Comparison of ENCODE assay signal across 8 mouse cellular contexts in the genomic region with DNA sequence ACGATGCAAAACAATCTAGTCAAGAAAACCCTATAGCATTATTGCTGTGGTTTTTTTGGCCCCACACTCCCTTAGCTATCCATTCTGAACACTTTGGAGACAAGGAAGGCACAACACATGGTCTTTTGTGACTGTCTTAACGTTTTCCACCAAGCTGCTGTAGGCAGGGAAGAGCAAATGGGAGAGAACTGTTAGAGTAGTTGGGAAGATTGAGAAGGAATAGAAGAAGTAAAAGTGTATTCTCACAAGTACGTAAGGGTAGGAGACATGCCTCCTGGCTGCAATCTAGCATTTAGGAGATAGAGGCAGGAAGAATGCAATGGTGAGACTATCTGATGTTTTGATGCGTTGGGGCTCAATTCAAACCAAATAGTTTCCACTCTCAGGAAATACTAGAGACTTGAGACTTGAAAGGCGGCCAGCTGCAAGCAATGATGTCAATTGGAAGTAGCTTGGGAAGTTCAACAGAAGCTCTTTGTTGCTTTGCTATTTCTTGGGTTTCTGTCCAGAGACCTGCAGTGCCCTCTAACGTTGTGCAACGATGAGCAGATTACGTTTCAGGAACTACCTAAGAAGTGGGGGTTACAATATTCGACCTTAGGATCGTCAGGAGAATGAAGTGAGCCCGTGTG. TPM values are rescaled to one million over a fixed set of nuclear protein-coding genes. Genes with fewer than 3 reads are reported as not detected.
DNase-seq lines count a peak whose midpoint lies in the region; ATAC-seq and TF ChIP-seq lines count a peak whose summit lies in the region.

No protein-coding gene starts in this region.

- intact Hi-C loops in heart, postnatal 25 days (cut with DNase I): no loop called here

- 0 out of 2 replicates have a peak, but pooled peaks have one; percentile 13 for TF ChIP-seq CTCF in liver, embryonic 14.5 days (IDR thresholded peaks at IDR 0.05; ENCODE audit: low read depth)

- 20% methylated on average over 11 of the region's 11 CpGs for WGBS in kidney, embryonic 14.5 days
- 9% methylated on average over 11 of the region's 11 CpGs for WGBS in liver, embryonic 14.5 days (ENCODE audit: insufficient replicate concordance)

- DNase-seq in kidney, adult 8-10 months: no peak
- DNase-seq in embryo, embryonic 11 days: peak; percentile 55
- peak; percentile 41 for DNase-seq in heart, postnatal 25 days (ENCODE audit: low spot score)
- no peak for DNase-seq in liver, embryonic 14.5 days (ENCODE audit: low read depth in 3 of 3, low spot score in 3 of 3)
- peak; percentile 37 for DNase-seq in skeletal muscle tissue, adult 2 months (ENCODE audit: low read depth, low spot score)
- DNase-seq in thymus, postnatal 10 days (ENCODE audit: low spot score in 2 of 2): no peak
- no peak for DNase-seq in urinary bladder, postnatal 14 days (ENCODE audit: low spot score)

- 0 out of 2 replicates have a peak, but pooled peaks have one; percentile 14 for ATAC-seq in kidney, embryonic 14.5 days (ENCODE audit: low FRiP score, low TSS enrichment)
- peak; percentile 7 for ATAC-seq in liver, embryonic 14.5 days (ENCODE audit: insufficient read depth)

- peaks cover 12% of the 10 kb centered on the region; the same call in 1 of the 2 replicates for H3K4me1 ChIP-seq in kidney, embryonic 14.5 days (ENCODE audit: control insufficient read depth, insufficient read depth, low read length)
- peaks cover 0 to 7% of the 10 kb centered on the region in 2 experiments; a peak in 2 of 4 replicates for H3K4me1 ChIP-seq in liver, embryonic 14.5 days (replicated peaks; ENCODE audit: control insufficient read depth in 2 of 2, insufficient read depth in 2 of 2, low read length in 1 of 2)

- H3K27me3 ChIP-seq in kidney, embryonic 14.5 days (ENCODE audit: control insufficient read depth, insufficient read depth, low read length): no peaks in the 10 kb centered on the region
- H3K27me3 ChIP-seq in liver, embryonic 14.5 days (ENCODE audit: control insufficient read depth, insufficient read depth, low read length): no peaks in the 10 kb centered on the region

- TF ChIP-seq EP300 in liver, embryonic 14.5 days (IDR thresholded peaks at IDR 0.05; ENCODE audit: low read depth): no peak

- H3K9ac ChIP-seq in kidney, embryonic 14.5 days (ENCODE audit: low read depth, low read length): no peak overlapping the region
- H3K9ac ChIP-seq in liver, embryonic 14.5 days (replicated peaks): no peak overlapping the region

- no peak overlapping the region for H3K4me2 ChIP-seq in kidney, embryonic 14.5 days (replicated peaks; ENCODE audit: low read depth, low read length)
- no peak overlapping the region for H3K4me2 ChIP-seq in liver, embryonic 14.5 days (ENCODE audit: low read depth)

- peak overlapping the region; percentile 55; the same call in 1 of the 2 replicates for H3K27ac ChIP-seq in kidney, embryonic 14.5 days (ENCODE audit: low read depth, low read length)
- peak overlapping the region; percentile 33 for H3K27ac ChIP-seq in liver, embryonic 14.5 days

- no peak overlapping the region for H3K4me3 ChIP-seq in kidney, embryonic 14.5 days (ENCODE audit: low read length)
- no peak overlapping the region for H3K4me3 ChIP-seq in liver, embryonic 14.5 days (ENCODE audit: insufficient read depth in 1 of 2, low read depth in 2 of 2, low read length in 2 of 2)

- peaks cover 45% of the 10 kb centered on the region for H3K36me3 ChIP-seq in kidney, embryonic 14.5 days (ENCODE audit: control insufficient read depth, insufficient read depth, low read length)
- peaks cover 36% of the 10 kb centered on the region for H3K36me3 ChIP-seq in liver, embryonic 14.5 days (replicated peaks; ENCODE audit: control insufficient read depth, insufficient read depth, low read depth)

- H3K9me3 ChIP-seq in kidney, embryonic 14.5 days (ENCODE audit: control insufficient read depth, low read length): no peaks in the 10 kb centered on the region
- no peaks in the 10 kb centered on the region for H3K9me3 ChIP-seq in liver, embryonic 14.5 days (ENCODE audit: control insufficient read depth, low read length)

RNA-seq across cellular contexts. Expression of gene Hspa8, which starts 6.6 kb away (rescaled TPM):
- 2,147 and 3,036 TPM in 2 replicates for polyA plus RNA-seq in kidney, embryonic 14.5 days (2014; fragmentation: Nextera tagmentation; extraction: Ambion mirVana)
- 1,000 to 10,000 TPM; 1,172 to 1,478 TPM for total RNA-seq in heart, postnatal 25 days (2021)
- polyA plus RNA-seq in liver, embryonic 14.5 days (2012; rRNA removed): 1,333 and 1,529 TPM in 2 replicates
- 1,148 and 1,204 TPM in 2 replicates for polyA plus RNA-seq in liver, embryonic 14.5 days (2014; fragmentation: Nextera tagmentation; extraction: Ambion mirVana)

Comparison
In these comparisons a context has a peak if more than half of its experiments do, and no peak if none do; other contexts are left out.
1. DNase-seq: peak in embryo, embryonic 11 days (single experiment), heart, postnatal 25 days (single experiment) and skeletal muscle tissue, adult 2 months (single experiment); none in kidney, adult 8-10 months (0 of 2), liver, embryonic 14.5 days (0 of 3), thymus, postnatal 10 days (0 of 2) and urinary bladder, postnatal 14 days (single experiment).